Mouse (Mus musculus): ENCODE results near the gene Gm10073. TPM values are rescaled to one million over a fixed set of nuclear protein-coding genes. Genes with fewer than 3 reads are reported as not detected.
"Not testable (repeated sequence)": the region's sequence is repeated elsewhere in the genome, so short reads cannot be mapped to it uniquely, and the experiment has no call there.

The Gm10073 gene
- polyA plus RNA-seq (2011; ENCODE audit: insufficient read length, low read depth, missing spikeins): 21.2 and 22.4 TPM in 2 replicates

DNA sequence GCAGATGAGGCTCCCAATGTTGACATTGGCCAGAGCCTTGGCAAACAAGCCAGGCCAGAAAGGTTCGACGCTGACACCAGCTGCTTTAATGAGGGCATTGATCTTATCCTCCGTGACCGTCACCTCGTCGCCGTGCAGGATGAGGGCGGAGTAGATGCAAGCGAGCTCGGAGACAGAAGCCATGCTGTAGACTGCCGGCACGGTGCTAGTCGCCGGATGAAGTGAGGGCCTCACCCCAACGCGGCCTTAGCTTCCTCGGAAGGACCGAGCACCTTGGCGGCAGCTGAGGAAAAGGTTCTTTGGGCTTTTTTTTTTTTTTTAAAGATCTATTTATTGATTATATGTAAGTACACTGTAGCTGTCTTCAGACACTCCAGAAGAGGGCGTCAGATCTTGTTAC, at the start of gene Gm10073:
Gene Gm10073 (minus strand): TSS at position 294 of the 400 bp plus-strand sequence.
- not testable (repeated sequence) for H3K4me3 ChIP-seq (ENCODE audit: insufficient read depth, low read length); H3K27ac ChIP-seq (ENCODE audit: insufficient read depth, low read length); H3K4me1 ChIP-seq (ENCODE audit: control insufficient read depth, insufficient read depth, low read length)

DNA sequence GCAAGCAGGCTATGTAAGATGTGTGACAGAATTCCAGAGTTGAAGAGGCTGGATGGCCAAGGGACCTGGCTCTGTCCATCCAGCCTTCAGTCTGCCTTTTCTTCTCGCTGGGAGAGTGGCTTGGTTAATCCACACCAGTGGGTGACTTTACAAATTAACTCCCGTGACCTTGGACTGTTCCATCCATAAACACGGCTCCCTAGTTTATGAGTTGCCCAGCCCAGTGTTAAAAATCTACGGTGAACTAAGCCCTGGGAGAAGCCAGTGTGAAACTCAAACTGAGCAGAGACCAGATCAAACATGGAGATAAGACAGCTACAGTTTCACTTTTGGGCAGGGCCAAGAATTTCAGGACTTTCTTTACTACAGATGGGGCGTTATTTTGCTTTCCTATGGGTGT, 49.8 kb upstream of the Gm10073 start:
- no peak overlapping the region for H3K4me3 ChIP-seq (ENCODE audit: insufficient read depth, low read length)

DNA sequence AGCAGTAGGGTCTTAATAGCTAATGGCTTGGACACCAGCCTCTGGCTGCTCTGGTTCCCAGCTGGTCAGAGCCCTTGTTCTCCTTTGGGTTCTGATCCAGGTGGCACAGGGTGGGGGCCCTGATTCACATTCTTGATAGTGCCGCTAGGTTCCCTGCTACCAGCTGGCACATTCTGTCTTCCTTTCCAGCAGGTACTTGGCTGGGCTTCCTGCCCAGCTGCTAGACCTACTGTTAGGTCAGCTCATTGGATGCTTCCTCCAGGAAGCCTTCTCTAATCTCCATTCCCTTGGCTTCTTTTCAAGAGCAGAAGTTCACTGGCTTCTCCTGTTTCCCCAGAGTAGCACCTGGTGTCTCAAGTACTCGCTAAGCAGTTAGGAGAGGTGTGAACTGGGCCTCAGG, 47.2 kb upstream of the Gm10073 start:
- Histone ChIP-seq H3K4me1 (ENCODE audit: control insufficient read depth, insufficient read depth, low read length) (no peaks in the 10 kb centered on the region), H3K27ac (ENCODE audit: insufficient read depth, low read length) (no peak overlapping the region), H3K4me3 (ENCODE audit: insufficient read depth, low read length) (no peak overlapping the region)
- TF ChIP-seq POLR2A (IDR thresholded peaks at IDR 0.05; ENCODE audit: low read depth, low read length): no peak
- TF ChIP-seq CTCF (IDR thresholded peaks at IDR 0.05; ENCODE audit: borderline replicate concordance, insufficient read depth, low read length): no peak

More for the DNA sequence above, 49.8 kb upstream of the Gm10073 start:
- TF ChIP-seq POLR2A (IDR thresholded peaks at IDR 0.05; ENCODE audit: low read depth, low read length) (no peak), CTCF (IDR thresholded peaks at IDR 0.05; ENCODE audit: borderline replicate concordance, insufficient read depth, low read length) (no peak)
- peak overlapping the region; percentile 5; the same call in 1 of the 2 replicates for H3K27ac ChIP-seq (ENCODE audit: insufficient read depth, low read length)
- peaks cover 6% of the 10 kb centered on the region for H3K4me1 ChIP-seq (ENCODE audit: control insufficient read depth, insufficient read depth, low read length)

DNA sequence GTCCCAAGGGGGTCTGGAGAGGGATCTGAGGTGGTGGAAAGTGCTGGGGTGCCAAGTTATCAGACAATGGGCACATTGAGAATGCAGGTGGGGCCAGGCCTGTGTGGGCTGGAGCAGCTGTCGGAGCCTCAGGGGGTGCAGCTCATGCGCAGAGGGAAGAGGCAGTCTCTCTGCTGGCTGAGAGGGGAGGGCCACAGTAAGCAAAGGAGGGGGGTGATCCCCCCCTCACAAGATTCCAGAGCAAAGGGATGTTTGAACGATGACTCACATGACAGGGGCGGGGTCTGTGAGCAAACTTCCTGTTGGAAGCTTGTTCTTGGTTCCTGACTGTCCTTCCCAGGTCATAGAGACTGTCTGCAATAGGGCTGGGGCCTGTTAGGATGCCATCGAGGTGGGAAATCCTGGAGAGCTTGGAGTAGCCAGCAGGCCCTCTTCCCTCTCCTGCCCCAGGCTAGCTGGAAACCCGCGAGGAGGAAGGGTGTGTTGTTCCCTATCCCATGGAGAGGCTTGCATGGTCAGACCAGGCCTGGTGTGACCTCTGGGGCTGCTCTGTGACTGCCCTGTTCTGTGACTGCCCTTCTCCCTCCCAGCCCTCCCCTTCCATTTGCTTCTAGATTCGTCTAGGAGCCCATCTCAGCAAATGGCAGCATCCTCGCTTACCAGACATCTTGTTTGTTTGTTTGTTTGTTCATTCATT, 46.4 kb upstream of the Gm10073 start:
- Histone ChIP-seq H3K27ac (ENCODE audit: insufficient read depth, low read length) (no peak overlapping the region), H3K4me3 (ENCODE audit: insufficient read depth, low read length) (no peak overlapping the region), H3K4me1 (ENCODE audit: control insufficient read depth, insufficient read depth, low read length) (no peaks in the 10 kb centered on the region)
- TF ChIP-seq CTCF (IDR thresholded peaks at IDR 0.05; ENCODE audit: borderline replicate concordance, insufficient read depth, low read length) (no peak), POLR2A (IDR thresholded peaks at IDR 0.05; ENCODE audit: low read depth, low read length) (peak; percentile 49)

DNA sequence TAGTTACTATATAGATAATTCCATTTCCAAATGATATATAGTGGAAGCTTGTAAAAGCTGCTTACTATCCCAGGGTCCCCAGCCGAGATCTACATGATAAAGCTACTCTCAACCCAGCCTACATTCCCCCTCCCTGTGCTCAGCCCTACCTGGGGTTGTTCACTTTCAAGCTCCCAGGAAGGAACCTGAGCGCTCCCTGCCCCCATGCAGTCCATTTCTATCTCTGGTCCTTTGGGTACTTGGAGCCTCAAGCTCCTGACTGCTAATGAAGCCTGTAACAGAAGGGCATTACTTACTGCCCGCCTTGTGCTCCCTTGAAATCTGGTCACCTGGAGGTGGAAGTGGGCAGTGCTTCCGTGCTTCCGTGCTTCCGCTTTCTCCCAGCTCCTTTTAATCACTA, 45.1 kb upstream of the Gm10073 start:
- TF ChIP-seq POLR2A (IDR thresholded peaks at IDR 0.05; ENCODE audit: low read depth, low read length) (no peak), CTCF (IDR thresholded peaks at IDR 0.05; ENCODE audit: borderline replicate concordance, insufficient read depth, low read length) (no peak)
- H3K4me3 ChIP-seq (ENCODE audit: insufficient read depth, low read length): no peak overlapping the region
- no peaks in the 10 kb centered on the region for H3K4me1 ChIP-seq (ENCODE audit: control insufficient read depth, insufficient read depth, low read length)
- H3K27ac ChIP-seq (ENCODE audit: insufficient read depth, low read length): no peak overlapping the region

DNA sequence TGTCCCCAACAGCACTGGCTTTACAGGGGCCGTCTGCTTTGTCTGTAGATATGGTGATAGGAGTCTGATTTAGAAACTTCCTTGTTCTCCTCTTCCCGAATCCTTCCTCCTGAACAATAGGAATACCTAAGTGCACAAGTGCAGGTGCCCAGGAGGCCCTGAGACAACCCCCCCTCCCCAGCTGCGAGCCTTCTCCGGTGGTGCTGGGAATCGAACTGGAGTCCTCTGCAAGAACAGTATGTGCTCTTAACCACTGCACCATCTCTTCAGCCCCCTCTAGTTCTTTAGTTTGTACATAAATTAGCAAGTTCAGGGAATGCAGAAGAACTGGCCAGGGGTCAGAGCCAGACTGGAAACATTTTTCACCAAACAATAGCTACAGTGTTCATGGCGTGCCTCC, 44.6 kb upstream of the Gm10073 start:
- H3K4me1 ChIP-seq (ENCODE audit: control insufficient read depth, insufficient read depth, low read length): no peaks in the 10 kb centered on the region
- no peak for TF ChIP-seq CTCF (IDR thresholded peaks at IDR 0.05; ENCODE audit: borderline replicate concordance, insufficient read depth, low read length)
- TF ChIP-seq POLR2A (IDR thresholded peaks at IDR 0.05; ENCODE audit: low read depth, low read length): no peak
- H3K27ac ChIP-seq (ENCODE audit: insufficient read depth, low read length): no peak overlapping the region
- no peak overlapping the region for H3K4me3 ChIP-seq (ENCODE audit: insufficient read depth, low read length)

DNA sequence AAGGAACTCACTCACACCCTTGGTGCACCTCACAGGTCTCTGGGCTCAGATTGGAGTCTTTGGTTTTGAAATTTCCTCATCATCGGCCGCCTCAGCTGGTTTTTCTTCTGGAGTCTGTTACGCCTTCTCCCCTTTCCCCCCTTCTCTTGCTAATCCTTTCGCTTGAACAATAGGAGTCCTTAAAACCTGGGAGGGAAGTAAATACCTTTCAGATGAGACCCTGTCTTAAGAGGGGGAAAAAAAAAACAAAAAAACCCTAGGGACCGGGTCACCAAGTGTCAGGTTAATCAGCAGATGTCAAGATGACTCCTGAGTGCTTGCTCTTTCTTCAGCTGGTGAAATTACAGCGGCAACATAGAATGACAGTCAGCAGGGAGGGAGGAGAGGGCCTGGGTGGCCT, 43.9 kb upstream of the Gm10073 start:
- Histone ChIP-seq H3K4me1 (ENCODE audit: control insufficient read depth, insufficient read depth, low read length) (no peaks in the 10 kb centered on the region), H3K27ac (ENCODE audit: insufficient read depth, low read length) (no peak overlapping the region), H3K4me3 (ENCODE audit: insufficient read depth, low read length) (no peak overlapping the region)
- TF ChIP-seq CTCF (IDR thresholded peaks at IDR 0.05; ENCODE audit: borderline replicate concordance, insufficient read depth, low read length) (no peak), POLR2A (IDR thresholded peaks at IDR 0.05; ENCODE audit: low read depth, low read length) (no peak)

DNA sequence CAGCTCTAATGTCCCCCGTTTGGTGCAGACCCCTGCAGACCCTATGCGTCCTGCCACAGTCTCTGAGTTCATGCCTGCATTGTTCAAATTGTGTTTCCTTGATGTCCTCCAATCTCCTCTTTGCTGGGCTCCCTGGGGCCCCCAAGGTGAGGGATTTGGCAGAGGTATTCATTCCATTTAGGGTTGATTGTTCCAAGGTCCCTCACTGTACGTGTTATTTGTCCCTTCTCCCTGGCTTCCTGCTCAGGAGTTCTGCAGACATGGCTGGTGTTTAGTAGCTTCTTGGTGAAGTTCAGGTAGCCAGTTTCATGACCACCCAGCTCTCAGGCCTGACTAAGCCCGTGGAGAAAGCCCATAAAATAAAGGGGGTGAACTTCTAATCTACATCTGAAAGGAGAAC, 43.4 kb upstream of the Gm10073 start:
- no peaks in the 10 kb centered on the region for H3K4me1 ChIP-seq (ENCODE audit: control insufficient read depth, insufficient read depth, low read length)
- H3K27ac ChIP-seq (ENCODE audit: insufficient read depth, low read length): no peak overlapping the region
- no peak for TF ChIP-seq POLR2A (IDR thresholded peaks at IDR 0.05; ENCODE audit: low read depth, low read length)
- TF ChIP-seq CTCF (IDR thresholded peaks at IDR 0.05; ENCODE audit: borderline replicate concordance, insufficient read depth, low read length): no peak
- H3K4me3 ChIP-seq (ENCODE audit: insufficient read depth, low read length): no peak overlapping the region

DNA sequence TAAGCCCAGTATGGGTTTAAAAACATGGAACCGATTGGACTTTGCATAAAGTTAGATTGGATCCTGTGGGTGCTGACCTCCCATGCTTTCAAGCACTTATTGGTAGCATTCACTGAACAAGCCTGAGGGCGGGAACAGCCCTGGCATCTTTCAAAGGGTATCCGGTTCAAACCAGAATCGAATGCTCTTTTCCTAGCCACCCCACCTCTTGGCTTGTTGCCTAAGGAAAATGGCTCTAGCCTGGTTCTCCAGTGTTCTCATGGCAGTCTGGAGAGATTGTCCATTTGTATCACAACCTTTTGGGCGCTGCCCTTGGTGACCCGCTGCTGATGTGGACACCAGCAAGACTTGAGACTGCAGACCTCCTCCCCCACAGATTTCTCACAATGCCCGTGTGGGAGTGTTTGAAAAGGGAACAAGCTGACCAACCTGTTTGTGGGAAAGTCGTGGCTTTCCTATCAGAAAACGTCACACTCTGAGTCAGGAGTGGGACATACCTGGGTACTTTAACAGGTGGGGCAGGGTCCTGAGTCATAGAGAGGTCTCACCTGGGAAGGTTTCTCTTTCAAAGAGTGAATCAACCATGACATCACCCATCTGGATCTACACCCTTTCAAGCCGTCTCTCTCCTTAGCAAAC, 42.5 kb upstream of the Gm10073 start:
- H3K27ac ChIP-seq (ENCODE audit: insufficient read depth, low read length): no peak overlapping the region
- no peak overlapping the region for H3K4me3 ChIP-seq (ENCODE audit: insufficient read depth, low read length)
- TF ChIP-seq POLR2A (IDR thresholded peaks at IDR 0.05; ENCODE audit: low read depth, low read length): no peak
- TF ChIP-seq CTCF (IDR thresholded peaks at IDR 0.05; ENCODE audit: borderline replicate concordance, insufficient read depth, low read length): no peak
- H3K4me1 ChIP-seq (ENCODE audit: control insufficient read depth, insufficient read depth, low read length): no peaks in the 10 kb centered on the region

DNA sequence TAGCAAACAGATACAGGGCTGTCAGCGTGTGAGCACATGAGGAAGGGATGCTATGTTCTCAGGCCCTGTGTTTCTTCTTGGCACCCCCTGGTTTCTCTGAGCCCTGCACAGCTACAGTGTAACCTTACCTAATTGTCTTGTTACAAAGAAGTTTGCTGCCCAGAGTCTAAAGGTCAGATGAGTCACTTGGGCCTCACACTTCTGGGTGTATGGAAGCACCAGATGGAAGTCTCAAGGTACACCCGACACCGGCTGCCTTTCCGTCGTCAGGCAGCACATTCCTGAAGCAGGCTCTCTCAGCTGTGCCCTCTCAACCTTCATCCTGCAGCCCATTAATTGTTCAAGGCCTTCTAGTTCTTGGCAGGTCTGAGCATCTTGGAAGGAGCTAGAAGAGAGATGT, 41.4 kb upstream of the Gm10073 start:
- H3K27ac ChIP-seq (ENCODE audit: insufficient read depth, low read length): no peak overlapping the region
- TF ChIP-seq POLR2A (IDR thresholded peaks at IDR 0.05; ENCODE audit: low read depth, low read length): no peak
- no peak for TF ChIP-seq CTCF (IDR thresholded peaks at IDR 0.05; ENCODE audit: borderline replicate concordance, insufficient read depth, low read length)
- H3K4me1 ChIP-seq (ENCODE audit: control insufficient read depth, insufficient read depth, low read length): no peaks in the 10 kb centered on the region
- no peak overlapping the region for H3K4me3 ChIP-seq (ENCODE audit: insufficient read depth, low read length)

Data from embryonic fibroblast, embryonic 13.5 days (primary cell).